Mouse (Mus musculus) ES-Bruce4 (cell line): ENCODE results near the gene Trappc3.
A peak's percentile ranks its signal among the peaks of the same experiment; 100 is the strongest.

Experiments
- CTCF ChIP-seq: IDR thresholded peaks from one replicate; pipeline ENCODE4 v1.8.1; 2011; ENCODE audit warnings: low read depth, low read length
- EP300 ChIP-seq: IDR thresholded peaks from 2 replicates; pipeline ENCODE4 v1.6.1; 2011; ENCODE audit warnings: low read depth, low read length; ENCODE audit not compliant: insufficient read depth

- TF ChIP-seq CTCF: no peak
- TF ChIP-seq EP300: peak; percentile 90
These were observed 13.8 kb upstream of the Trappc3 start for GRCm38 (mm10) chr4:126248261-126248868.
